Mouse (Mus musculus) spleen, adult 2 months (tissue): ENCODE measurements around the gene Sord. TPM values are rescaled to one million over a fixed set of nuclear protein-coding genes. Genes with fewer than 3 reads are reported as not detected.
"Not testable (repeated sequence)": the region's sequence is repeated elsewhere in the genome, so short reads cannot be mapped to it uniquely, and the experiment has no call there.

Experiments
- DNase-seq, 2 experiments: peaks; one replicate each; pipeline versions ENCODE4 v3.0.0 to v3.0.0-alpha.2; 2012 to 2021; ENCODE audit warnings: low spot score in 2 of 2, low read depth in 1 of 2
- H3K27ac ChIP-seq: fragments of 200-500 bp; 2 replicates; pipeline ENCODE4 v1.5.1; 2012; ENCODE audit warnings: low read length, inconsistent platforms; ENCODE audit not compliant: insufficient read depth
- H3K27me3 ChIP-seq: fragments of 200-500 bp; 2 replicates; pipeline ENCODE4 v1.6.1; 2012; ENCODE audit warnings: mild to moderate bottlenecking, moderate library complexity, low read length, inconsistent platforms; ENCODE audit not compliant: control insufficient read depth, insufficient read depth
- H3K36me3 ChIP-seq: fragments of 200-500 bp; 2 replicates; pipeline ENCODE4 v1.6.1; 2012; ENCODE audit warnings: mild to moderate bottlenecking, low read length, inconsistent platforms; ENCODE audit not compliant: control insufficient read depth, insufficient read depth
- H3K4me1 ChIP-seq: fragments of 200-500 bp; 2 replicates; pipeline ENCODE4 v1.6.1; 2011; ENCODE audit warnings: inconsistent platforms; ENCODE audit not compliant: control insufficient read depth, insufficient read depth, insufficient read length
- H3K4me3 ChIP-seq: fragments of 200-500 bp; 2 replicates; pipeline ENCODE4 v1.5.1; 2011; ENCODE audit warnings: mild to moderate bottlenecking, inconsistent platforms; ENCODE audit not compliant: insufficient read depth, insufficient read length; ENCODE audit errors: extremely low read depth
- CTCF ChIP-seq: fragments of 200-500 bp; IDR thresholded peaks from 2 replicates; pipeline ENCODE4 v1.5.1; 2011; ENCODE audit warnings: mild to moderate bottlenecking, inconsistent platforms; ENCODE audit not compliant: insufficient read depth, insufficient read length, insufficient replicate concordance; ENCODE audit errors: extremely low read depth
- POLR2A ChIP-seq: fragments of 200-500 bp; IDR thresholded peaks from 2 replicates; pipeline ENCODE4 v1.6.1; 2011; ENCODE audit warnings: low read depth, low read length, inconsistent platforms
- WGBS: fragments of 180-500 bp; shearing (Covaris S2); methylation state at CpG from one replicate; pipeline ENCODE4 v1.1.7; 2018; 5-methylcytosine and 5-hydroxymethylcytosine counted together
- polyA plus RNA-seq: library from polyadenylated mRNA; depleted of rRNA; stranded (reverse); fragments of >200 nt; gene quantifications from 2 replicates; pipeline ENCODE4 v1.2.3, GENCODE M21; 2012

Gene Sord
- polyA plus RNA-seq, 1 experiment, result 6.9 TPM

- no peak overlapping the region for H3K4me3 ChIP-seq
- WGBS, result 70% methylated on average over 2 of the region's 2 CpGs
Observed at GRCm38 (mm10) chr2:122206440-122207107, 28.0 kb upstream of the Sord start.

GRCm38 (mm10) chr2:122210534-122211228 is 23.9 kb upstream of the Sord start:
- Histone ChIP-seq H3K36me3 (no peaks in the 10 kb centered on the region), H3K4me3 (no peak overlapping the region), H3K27me3 (no peaks in the 10 kb centered on the region; the same call in 1 of the 2 replicates), H3K27ac (no peak overlapping the region), H3K4me1 (no peaks in the 10 kb centered on the region)
- no peak for TF ChIP-seq POLR2A
- TF ChIP-seq CTCF, result no peak
- 88% methylated on average over 3 of the region's 3 CpGs for WGBS
- DNase-seq, result no peak

More at GRCm38 (mm10) chr2:122206440-122207107, 28.0 kb upstream of the Sord start:
- Histone ChIP-seq H3K36me3 (no peaks in the 10 kb centered on the region), H3K4me1 (no peaks in the 10 kb centered on the region), H3K27me3 (no peaks in the 10 kb centered on the region; the same call in 1 of the 2 replicates), H3K27ac (no peak overlapping the region)
- no peak for DNase-seq
- no peak for TF ChIP-seq CTCF
- TF ChIP-seq POLR2A, result no peak

GRCm38 (mm10) chr2:122217075-122217474 is 17.5 kb upstream of the Sord start:
- not testable (repeated sequence) for DNase-seq, H3K4me3 ChIP-seq, H3K27ac ChIP-seq, H3K4me1 ChIP-seq, H3K36me3 ChIP-seq, H3K27me3 ChIP-seq
- WGBS, result 85% methylated on average over 4 of the region's 4 CpGs

DNA sequence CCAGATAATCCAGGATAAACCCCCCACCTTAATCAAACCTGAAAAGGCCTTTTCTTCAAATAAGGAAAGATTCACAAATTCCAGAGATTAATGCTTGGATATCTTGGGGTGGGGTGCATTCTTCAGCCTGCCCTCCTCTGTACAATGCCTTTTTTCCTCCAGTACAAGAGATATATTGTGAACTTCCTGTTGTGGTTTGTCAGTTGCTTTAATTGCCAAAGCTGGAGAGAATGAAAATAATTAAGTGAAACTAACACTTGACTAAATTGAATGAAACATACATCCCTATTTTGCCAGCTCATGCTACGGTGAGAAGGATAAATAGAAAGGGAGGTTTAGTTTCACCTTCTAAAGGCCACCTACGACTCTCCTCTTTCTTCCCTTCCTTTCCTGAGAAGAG is 16.3 kb upstream of the Sord start:
- H3K4me3 ChIP-seq, result no peak overlapping the region
- no peak overlapping the region for H3K27ac ChIP-seq
- no peaks in the 10 kb centered on the region for H3K27me3 ChIP-seq
- 11% methylated on average over 2 of the region's 2 CpGs for WGBS
- no peak for TF ChIP-seq POLR2A
- no peak for TF ChIP-seq CTCF
- H3K36me3 ChIP-seq, result no peaks in the 10 kb centered on the region
- H3K4me1 ChIP-seq, result no peaks in the 10 kb centered on the region
- DNase-seq, result no peak

GRCm38 (mm10) chr2:122221378-122221777 is 13.2 kb upstream of the Sord start:
- Histone ChIP-seq H3K27ac (no peak overlapping the region), H3K27me3 (no peaks in the 10 kb centered on the region), H3K4me3 (no peak overlapping the region), H3K4me1 (no peaks in the 10 kb centered on the region), H3K36me3 (no peaks in the 10 kb centered on the region)
- 77% methylated on average over 4 of the region's 4 CpGs for WGBS
- TF ChIP-seq CTCF, result no peak
- TF ChIP-seq POLR2A, result no peak
- DNase-seq, result no peak

GRCm38 (mm10) chr2:122221798-122222197 is 12.8 kb upstream of the Sord start:
- WGBS, result 83% methylated on average over 5 of the region's 5 CpGs
- Histone ChIP-seq H3K4me3 (no peak overlapping the region), H3K4me1 (no peaks in the 10 kb centered on the region), H3K36me3 (no peaks in the 10 kb centered on the region), H3K27me3 (no peaks in the 10 kb centered on the region), H3K27ac (no peak overlapping the region)
- no peak for DNase-seq
- TF ChIP-seq POLR2A (no peak), CTCF (no peak)

DNA sequence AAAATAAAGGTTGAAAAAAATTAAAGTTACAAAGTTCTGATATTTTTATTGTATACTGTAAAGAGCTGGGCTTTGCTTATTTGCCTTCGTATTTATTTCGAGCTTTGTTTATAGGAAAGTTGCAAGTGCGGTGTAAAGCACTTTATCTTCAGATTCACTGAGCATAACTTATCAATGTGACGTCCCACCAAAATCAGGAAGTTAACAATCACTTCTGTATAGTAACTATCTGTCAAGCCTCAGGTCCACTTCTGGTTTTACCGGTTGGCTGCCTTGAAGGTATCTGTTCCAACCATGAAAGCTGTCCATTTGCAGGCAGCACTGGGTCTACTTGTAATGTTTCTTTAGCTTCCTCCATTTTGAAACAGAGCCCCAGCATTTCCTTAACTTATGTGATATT is 12.3 kb upstream of the Sord start:
- Histone ChIP-seq H3K27me3 (no peaks in the 10 kb centered on the region), H3K27ac (no peak overlapping the region), H3K36me3 (no peaks in the 10 kb centered on the region), H3K4me3 (no peak overlapping the region), H3K4me1 (no peaks in the 10 kb centered on the region)
- TF ChIP-seq CTCF (no peak), POLR2A (no peak)
- no peak for DNase-seq
- 65% methylated on average over 5 of the region's 5 CpGs for WGBS
